Mouse (Mus musculus): ENCODE results near the gene Mtfp1. TPM values are rescaled to one million over a fixed set of nuclear protein-coding genes. Genes with fewer than 3 reads are reported as not detected.

Gene Mtfp1
- polyA plus RNA-seq, 3 experiments from 2014 or later: 1.1 to 3.8 (median 3.2) TPM

- no peak for ATAC-seq
Observed at GRCm38 (mm10) chr11:4078267-4078933, 16.8 kb downstream of the Mtfp1 start.

GRCm38 (mm10) chr11:4076633-4077032 is 18.6 kb downstream of the Mtfp1 start:
- no peak for ATAC-seq

GRCm38 (mm10) chr11:4069664-4070063 is 25.6 kb downstream of the Mtfp1 start:
- no peak for ATAC-seq

DNA sequence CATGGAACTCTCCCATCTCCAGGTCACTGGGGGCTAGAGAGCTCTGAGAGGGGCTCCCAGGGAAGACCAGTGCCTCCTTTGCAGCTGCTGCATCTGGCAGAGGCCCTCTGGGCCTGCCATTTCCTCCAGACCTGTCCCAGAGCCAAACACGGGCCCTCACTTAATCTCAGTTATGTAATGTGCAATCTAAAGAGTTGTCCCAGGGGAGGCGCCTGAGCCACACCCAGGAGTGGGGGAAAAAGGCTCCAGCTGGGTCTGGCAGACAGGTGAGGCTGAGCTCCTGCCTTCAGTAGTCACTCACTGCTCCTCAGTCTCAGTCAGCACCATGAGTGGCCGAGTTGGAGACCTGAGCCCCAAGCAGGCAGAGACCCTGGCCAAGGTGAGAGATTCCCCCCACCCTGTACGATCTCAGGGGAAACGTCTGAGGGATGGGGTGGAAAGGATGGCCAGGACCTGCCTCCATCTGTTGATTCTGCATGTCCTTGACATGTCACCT is 30.6 kb downstream of the Mtfp1 start, which contains the start of gene Sec14l3:
TSS of gene Sec14l3 (plus strand) at position 215 of the 496 bp plus-strand sequence.
- ATAC-seq: no peak

DNA sequence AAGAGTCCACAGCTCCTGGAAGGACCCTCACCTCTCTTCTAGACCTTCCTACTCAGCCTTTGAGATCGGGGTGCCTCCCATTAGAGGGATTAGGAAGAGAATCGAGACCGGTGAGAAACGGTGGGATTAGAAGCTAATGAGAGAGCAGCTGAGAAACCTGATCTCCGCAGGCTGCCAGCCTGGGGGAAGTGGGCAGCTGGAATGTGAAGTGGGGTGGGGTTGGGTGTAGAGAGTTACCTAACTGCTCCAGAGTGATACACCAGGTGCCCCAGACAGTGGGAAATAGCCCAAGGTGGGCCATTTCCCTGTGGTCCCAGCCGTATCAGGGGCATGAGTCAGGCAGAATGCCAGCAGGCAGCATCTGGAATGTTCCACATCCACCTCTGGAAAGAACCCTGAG is 32.3 kb downstream of the Mtfp1 start:
- no peak for ATAC-seq

DNA sequence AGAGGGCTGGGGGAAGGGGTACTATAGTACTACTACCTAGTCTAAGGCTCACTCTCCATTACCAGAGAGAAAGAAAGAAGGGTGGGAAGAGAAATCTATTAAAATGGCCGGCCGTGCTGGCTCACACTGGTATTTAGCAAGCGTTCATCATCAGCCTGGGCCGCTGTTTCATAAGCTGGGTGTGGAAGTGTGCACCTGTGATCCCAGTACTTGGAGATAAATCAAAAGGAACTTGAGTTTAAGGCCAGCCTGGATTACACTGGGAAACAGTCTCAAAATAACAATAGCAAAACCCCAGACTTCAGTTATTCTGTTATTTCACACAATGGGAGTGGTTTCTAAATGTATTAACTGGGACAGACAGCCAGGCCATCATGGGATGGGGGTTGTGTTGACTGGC is 32.7 kb downstream of the Mtfp1 start:
- ATAC-seq: no peak

DNA sequence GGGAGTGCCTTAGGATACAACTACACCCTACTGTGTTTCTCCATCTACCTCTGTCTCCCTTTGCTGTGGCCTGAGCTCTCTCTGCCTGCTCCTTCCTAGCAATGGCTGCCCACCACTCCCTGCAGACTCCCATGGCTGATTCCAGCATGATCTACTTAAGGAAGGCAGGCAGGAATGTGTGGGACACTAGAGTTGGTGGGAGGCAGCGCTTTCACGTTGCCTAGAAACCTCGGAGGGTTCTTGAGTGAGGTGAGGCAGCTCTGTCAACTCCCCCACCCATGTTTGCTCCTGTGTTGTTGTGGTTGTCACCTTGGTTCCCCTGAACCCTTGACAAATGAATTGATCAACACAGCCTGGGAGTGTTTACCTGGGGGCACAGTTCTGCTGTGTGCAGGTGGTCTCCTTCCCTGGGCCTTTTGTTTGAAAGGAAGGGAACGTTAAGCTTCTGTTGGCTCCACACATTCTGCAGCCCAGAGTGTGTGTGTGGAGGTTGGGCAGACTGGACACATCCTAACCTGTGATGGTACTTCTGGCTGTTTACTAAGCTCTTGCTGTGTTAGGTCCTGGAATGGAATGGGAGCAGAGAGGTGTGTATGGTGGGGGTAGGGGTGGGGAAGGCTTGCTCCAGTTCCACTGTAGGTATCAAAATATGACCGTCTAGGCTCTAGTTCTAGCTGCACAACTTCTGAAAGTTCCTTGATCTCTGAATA is 34.2 kb downstream of the Mtfp1 start:
- ATAC-seq: no peak

DNA sequence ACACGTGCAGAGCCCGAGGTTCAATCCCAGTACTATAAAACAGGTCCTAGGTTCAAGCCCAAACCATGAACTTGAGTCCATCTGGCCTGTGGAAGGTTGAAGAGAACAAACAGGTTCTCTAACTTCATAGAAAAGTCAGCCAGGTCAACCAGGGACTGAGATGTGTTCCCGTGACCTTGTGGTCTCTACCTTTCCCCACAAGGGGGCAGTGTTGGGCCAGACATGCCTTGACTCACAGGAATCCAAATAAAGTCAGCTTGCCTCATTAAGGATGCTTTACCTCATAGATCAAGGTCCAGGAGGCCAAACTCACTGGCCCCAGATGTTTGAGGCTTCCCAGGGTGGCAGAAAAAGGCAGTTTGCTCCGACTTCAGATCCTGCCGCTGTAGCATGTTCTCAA is 41.7 kb downstream of the Mtfp1 start:
- ATAC-seq: no peak

GRCm38 (mm10) chr11:4048438-4048837 is 46.8 kb downstream of the Mtfp1 start:
- ATAC-seq: no peak

GRCm38 (mm10) chr11:4047766-4048165 is 47.5 kb downstream of the Mtfp1 start:
- ATAC-seq: no peak

- ATAC-seq: no peak
Observed at GRCm38 (mm10) chr11:4046526-4046925, 48.7 kb downstream of the Mtfp1 start.

- ATAC-seq: no peak
Observed at GRCm38 (mm10) chr11:4043081-4043480, 52.2 kb downstream of the Mtfp1 start.

Other genes with a start within 250 kb of the Mtfp1 start
- not detected for gene Osbp2, start 231.5 kb downstream of the Mtfp1 start, polyA plus RNA-seq (2017; shearing (Covaris generic))
- gene 4921536K21Rik, start 200.3 kb downstream of the Mtfp1 start, polyA plus RNA-seq (2017; shearing (Covaris generic)): not detected
- gene Dusp18, start 200.2 kb downstream of the Mtfp1 start, polyA plus RNA-seq (2017; shearing (Covaris generic)): under 1 TPM in 2 of 3 experiments, not detected in 1; 0.21 to 0.32 TPM
- gene Slc35e4, start 180.8 kb downstream of the Mtfp1 start, polyA plus RNA-seq (2017; shearing (Covaris generic)): 1 to 10 TPM; 1.3 to 2.3 (median 1.5) TPM
- gene Tcn2, start 163.3 kb downstream of the Mtfp1 start, polyA plus RNA-seq (2017; shearing (Covaris generic)): 10 to 100 TPM; 11.0 to 29.1 (median 23.6) TPM
- 10 to 100 TPM; 51.8 to 88.6 (median 72.7) TPM for gene Pes1, start 131.5 kb downstream of the Mtfp1 start, polyA plus RNA-seq (2017; shearing (Covaris generic))
- gene 4930556J24Rik, start 118.7 kb downstream of the Mtfp1 start, polyA plus RNA-seq (2017; shearing (Covaris generic)): under 1 TPM in 1 of 3 experiments, not detected in 2; 0.50 TPM
- not detected for gene Gal3st1, start 111.8 kb downstream of the Mtfp1 start, polyA plus RNA-seq (2017; shearing (Covaris generic))
- gene Sec14l4, start 64.0 kb downstream of the Mtfp1 start, polyA plus RNA-seq (2017; shearing (Covaris generic)): not detected
- gene Sec14l3, start 30.6 kb downstream of the Mtfp1 start, polyA plus RNA-seq (2017; shearing (Covaris generic)): not detected
- 1 to 10 TPM in 2 of 3 experiments, under 1 TPM in 1; 0.79 to 2.7 (median 1.3) TPM for gene Sec14l2, start 28.0 kb upstream of the Mtfp1 start, polyA plus RNA-seq (2017; shearing (Covaris generic))
- 10 to 100 TPM in 1 of 3 experiments, 1 to 10 TPM in 2; 7.5 to 10.4 (median 8.4) TPM for gene Rnf215, start 39.8 kb upstream of the Mtfp1 start, polyA plus RNA-seq (2017; shearing (Covaris generic))
- gene Ccdc157, start 64.8 kb upstream of the Mtfp1 start, polyA plus RNA-seq (2017; shearing (Covaris generic)): 1 to 10 TPM; 1.5 to 2.9 (median 2.9) TPM
- gene Sf3a1, start 64.9 kb upstream of the Mtfp1 start, polyA plus RNA-seq (2017; shearing (Covaris generic)): 10 to 100 TPM; 54.2 to 71.2 (median 66.6) TPM
- gene Tbc1d10a, start 91.3 kb upstream of the Mtfp1 start, polyA plus RNA-seq (2017; shearing (Covaris generic)): 10 to 100 TPM; 14.3 to 20.5 (median 19.0) TPM
- 10 to 100 TPM; 25.7 to 42.0 (median 37.8) TPM for gene Castor1, start 122.8 kb upstream of the Mtfp1 start, polyA plus RNA-seq (2017; shearing (Covaris generic))
- 10 to 100 TPM; 11.2 to 23.6 (median 16.6) TPM for gene Osm, start 141.0 kb upstream of the Mtfp1 start, polyA plus RNA-seq (2017; shearing (Covaris generic))
- 1 to 10 TPM; 1.9 to 2.6 (median 2.5) TPM for gene Lif, start 162.1 kb upstream of the Mtfp1 start, polyA plus RNA-seq (2017; shearing (Covaris generic))

Measured in inflammation-experienced regulatory T-cells, adult 6 months (primary cell).